Mouse (Mus musculus) NIH3T3 (cell line): Measurements from ENCODE around the gene Aes.

Experiments
- DNase-seq: peaks from one replicate; pipeline ENCODE4 v3.0.0-alpha.2; 2012; ENCODE audit warnings: low read depth

Gene Aes

DNA sequence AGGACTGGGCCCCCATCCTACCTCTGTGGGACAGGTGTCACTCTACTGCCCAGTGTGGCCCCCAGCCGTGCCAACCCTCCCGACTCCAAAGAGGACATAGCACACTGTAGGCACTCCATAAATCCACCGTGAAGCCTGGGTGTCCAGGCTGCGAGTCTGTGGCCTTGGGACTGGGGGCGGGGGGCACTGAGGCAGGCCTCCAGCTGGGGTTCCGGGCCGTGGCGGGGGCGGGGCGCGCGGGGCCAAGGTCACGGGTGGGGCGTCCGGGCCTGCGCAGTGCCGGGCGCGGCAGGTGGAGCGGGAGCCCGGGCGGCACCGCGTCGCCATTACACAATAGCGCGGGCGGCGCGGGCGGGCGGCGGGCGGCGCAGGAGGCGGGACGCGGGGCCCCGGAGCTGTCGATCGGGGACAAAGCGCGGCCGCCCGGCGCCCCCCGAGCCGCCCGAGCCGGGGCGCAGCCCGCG is at the start of gene Aes:
Gene Aes, plus strand, starts transcription at position 326 of the 464 bp plus-strand sequence.
- DNase-seq = peak; percentile 80

DNA sequence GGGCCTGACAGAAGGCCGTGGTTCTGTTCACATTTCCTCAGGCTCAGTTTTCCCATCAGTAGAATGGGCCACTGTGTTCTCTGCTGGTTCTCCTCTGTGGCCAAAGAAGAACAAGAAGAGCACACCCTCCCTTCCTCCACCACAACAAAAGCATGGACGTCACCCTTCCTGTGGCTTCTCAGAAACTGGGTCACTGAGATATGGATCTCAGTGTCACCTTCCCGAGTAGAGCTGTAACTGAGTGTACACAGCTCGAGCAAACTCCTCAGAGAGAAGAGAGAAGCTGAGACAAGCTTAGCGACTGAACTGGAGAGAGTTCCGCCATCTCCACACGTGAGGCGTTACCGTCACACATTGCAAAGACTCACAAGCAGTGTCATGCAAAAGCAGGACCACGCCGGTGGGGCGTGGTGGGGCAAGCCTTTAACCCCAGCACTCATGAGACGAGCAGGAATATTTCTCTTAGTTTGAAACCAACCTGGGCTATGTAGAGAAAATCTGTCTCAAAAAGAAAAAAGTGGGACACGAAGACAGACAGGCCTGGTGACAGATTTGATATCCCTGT is 49.0 kb upstream of the Aes start:
- DNase-seq = no peak

DNA sequence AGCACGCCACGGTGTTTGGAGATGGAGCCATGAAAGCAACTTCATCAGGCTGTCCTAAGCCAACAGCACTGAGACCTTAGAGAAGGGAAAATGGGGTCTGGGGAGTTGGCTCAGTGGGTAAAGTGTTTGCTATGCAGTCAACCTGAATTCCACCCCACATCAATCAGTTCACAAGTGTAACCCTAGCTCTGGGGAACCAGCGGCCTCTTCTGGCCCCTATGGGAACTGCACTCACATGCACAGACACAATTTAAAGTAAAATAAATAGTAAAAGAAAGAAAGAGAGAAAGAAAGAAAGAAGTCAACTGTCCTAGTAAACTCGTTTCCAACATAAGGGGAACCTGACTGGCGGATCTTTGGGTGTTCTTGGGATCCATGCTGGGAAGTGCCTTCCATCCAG is 45.5 kb upstream of the Aes start:
- no peak for DNase-seq

DNA sequence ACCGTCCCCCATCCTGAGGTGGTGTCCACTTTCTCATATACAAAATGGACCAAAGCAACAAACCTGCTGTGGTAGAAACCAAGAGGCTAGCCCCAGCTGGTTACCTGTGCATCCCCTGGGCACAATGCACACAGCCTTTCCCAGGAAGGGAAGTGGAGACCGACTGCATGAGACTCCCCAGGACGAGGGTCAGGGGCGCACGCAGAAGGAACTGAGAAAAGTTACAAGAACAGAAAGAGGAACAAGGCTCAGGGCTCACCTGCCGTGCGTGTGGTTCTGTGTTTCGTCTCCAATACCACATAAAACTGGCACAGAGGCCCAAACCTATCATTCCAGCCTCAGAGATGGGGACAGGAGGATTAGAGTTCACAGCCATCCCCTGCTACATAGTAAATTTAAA is 42.1 kb upstream of the Aes start:
- no peak for DNase-seq

DNA sequence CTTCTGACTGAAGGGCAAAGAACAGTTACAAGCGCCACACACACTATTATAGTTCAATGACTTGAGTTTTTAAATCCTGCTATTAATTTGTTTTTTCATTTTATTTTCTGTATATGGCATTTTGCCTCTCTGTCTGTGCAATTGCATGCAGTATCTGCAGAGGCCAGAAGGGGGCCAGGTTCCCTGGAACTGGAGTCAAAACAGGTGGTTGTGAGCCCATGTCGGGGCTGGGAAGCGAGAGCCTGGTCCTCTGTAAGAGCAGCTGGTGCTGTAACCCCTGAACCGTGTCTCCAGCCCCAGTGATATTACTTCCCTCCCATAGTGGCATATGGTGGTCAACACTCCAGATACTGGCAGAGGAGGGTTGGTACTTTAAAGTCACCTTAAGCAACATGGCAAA is 40.7 kb upstream of the Aes start:
- peak; percentile 87 for DNase-seq

DNA sequence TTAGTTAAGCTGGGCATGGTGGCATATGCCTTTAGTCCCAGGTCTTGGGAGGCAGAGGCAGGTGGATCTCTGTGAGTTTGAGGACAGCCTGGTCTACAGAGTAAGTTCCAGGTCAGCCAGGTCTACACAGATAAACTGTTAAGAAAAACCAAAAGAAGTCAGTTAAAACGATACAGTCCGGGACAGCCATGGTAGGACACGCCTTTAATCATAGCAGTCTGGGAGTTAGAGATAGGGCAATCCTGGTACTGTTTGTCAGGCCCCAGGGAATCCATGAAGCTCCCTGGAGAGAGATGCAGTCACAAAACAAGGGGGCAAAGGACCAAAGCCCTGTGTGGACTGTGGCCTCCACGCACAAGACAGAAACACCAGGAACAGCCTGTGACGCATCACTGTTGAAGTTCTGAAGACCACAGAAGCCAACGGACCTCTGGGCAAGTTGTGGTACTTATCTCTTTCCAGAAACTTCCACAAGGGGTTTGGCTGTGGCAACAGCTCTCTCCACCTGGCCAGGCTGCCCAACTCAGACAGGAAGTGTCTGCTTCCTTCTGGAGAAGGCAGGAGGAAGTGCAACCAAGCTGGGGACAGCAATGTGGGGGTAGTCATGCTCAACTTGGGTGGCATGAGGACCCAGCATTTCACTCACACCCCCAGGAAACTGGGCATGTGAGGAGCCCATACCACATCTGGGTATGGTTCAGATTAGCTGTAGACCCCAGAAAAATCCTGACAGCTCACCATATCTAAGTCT is 39.9 kb upstream of the Aes start:
- no peak for DNase-seq

DNA sequence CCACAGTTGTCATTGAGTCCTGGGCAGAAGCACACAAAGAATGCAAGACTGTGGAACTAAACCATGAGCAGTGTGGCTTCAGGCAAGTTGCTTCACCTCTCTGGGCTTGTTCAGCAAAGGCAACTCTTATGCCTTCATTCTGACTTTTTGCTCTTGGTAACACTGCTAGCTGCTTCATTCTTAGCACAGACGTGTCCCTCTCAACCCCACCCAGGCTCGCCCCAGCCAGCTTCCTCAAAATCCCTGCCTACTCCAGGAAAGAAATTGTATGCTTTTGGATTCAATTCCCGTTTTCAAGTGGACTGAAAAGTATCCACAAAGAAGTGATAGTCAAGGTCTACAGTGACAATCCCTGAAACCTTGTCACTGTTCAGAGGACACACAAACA is 39.3 kb upstream of the Aes start:
- no peak for DNase-seq

DNA sequence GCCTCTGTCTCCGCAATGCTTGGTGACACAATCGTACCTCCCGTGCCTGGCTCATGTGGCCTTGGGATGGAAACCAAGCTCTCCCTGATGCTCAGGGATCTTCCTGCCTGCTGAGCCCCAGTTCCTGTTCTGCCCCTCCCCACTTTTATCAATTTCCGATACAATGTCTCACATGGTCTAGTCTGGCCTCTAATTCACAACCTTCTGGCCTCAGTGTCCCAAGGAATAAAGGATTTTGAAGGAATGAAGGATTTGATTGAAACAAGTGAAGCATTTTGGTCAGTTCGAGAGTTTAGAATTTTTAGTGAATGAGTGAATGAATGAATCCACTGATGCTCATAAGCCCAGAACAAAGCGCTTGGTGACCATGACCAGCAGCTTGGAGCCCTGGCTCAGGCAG is 36.1 kb upstream of the Aes start:
- DNase-seq = no peak

DNA sequence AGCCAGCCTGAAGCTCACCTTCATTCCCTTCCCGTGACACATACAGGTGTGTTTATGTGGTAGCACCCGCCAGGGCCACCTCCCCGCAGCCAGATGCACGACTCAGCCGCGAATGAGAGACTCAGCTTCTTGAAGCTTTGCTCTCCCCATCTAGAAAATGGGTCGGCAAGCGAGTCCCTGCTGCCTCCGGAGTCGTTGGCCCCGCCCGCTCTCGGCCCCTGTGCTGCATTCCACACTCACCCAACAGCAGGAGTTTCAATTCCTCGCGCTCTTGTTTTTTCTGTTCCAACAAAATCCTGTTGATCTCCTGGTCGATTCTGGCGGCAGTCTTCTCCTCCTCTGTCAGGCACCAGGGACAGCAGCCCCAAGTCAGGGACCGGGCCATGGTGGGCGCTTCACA is 35.7 kb upstream of the Aes start:
- no peak for DNase-seq

DNA sequence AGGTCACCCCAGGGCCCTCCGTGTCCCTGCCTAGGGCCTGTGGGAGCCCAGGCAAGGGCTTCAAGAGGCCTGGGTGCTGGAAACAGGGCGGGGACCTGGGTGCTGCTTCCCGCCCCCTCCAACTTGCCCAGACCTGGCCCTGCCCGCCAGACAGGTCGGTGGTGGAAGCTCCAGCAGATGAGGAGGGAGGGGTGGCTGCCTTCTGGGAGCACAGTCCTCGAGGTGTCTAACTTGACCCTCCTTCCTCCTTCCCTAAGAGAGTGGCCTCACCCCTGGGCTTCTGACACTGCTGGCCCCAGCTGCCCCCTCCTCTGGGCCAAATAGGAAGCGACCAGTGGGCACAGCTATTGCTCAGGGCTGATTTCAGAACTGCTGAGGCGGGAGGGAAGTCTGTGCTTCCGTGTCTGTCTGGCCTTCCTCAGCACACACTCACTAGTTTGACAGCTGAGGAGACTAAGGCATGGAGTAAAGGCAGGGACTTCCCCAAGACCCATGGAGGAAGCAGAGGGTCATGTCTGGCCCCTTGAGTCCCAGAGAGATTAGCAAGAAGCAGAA is 35.2 kb upstream of the Aes start, which contains the start of gene Gna15:
Gene Gna15, minus strand, starts transcription at position 175 of the 555 bp plus-strand sequence.
- DNase-seq = no peak

DNA sequence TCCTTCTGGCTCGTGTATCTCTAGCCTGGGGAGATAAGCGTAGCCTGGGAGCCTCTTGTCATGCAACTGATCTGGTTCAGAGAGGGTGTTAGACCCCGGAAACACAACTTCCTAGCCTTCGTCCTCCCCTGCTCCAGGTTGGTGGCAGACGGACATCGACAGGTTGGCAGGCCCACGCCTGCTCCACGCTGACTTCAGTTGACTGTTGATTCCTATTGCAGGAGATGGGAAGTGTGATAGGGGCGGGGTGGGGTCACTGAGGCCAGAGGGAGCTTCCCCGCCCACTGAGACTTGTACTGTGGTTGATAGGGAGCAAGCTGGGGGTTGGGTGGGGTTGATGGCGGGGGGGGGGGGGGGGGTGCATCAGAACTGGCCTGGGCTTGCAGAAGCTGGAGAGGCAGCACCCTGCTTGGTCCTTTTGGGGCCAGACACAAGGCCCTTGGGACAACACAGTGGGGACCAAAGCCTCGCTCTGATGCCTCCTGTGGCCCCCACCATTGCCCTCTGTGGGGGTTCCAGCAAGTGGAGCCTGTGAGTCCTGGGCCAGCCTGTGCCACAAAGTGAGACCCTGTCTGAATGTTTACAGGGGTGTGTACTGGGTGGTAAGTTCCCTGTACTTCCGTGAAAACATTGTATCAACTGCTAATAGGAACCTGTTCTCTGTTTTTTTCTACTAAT is 34.1 kb upstream of the Aes start:
- no peak for DNase-seq

DNA sequence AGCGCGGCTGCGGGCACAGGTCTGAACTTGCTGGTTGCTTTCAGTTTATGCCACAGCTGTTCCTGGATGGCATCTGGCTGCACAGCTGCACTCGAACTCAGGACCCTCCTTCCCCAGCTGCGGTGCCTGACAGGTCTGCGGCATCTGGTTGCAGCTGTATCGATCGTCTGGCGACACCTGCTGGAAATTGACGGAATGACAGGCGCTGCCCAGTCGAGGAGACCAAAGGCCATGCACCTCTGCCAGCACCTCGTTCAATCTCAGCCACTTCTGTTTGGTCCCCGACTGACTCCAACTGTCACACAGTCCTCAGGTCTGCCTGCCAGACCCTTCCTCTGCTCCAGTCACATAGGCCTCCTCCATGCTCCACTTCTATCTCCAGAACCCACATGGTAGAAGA is 32.5 kb upstream of the Aes start:
- peak; percentile 82 for DNase-seq

DNA sequence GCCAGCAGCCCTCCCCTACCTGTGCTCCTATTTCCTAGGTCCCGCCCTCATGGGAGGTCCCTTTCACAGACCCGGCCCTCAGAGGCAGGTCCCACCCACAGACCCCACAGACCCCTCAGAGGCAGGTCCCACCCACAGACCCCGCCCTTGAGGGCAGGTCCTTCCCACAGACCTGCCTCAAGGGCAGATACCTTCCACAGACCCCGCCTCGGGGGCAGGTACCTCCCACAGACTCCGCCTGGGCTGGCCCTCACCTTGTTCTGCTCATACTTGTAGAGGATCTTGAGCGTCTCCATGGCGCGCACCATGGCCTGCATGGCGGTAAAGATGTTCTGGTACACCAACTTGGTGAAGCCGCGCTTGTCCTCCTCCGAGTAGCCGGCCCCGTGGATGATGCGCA is 24.5 kb upstream of the Aes start:
- no peak for DNase-seq

DNA sequence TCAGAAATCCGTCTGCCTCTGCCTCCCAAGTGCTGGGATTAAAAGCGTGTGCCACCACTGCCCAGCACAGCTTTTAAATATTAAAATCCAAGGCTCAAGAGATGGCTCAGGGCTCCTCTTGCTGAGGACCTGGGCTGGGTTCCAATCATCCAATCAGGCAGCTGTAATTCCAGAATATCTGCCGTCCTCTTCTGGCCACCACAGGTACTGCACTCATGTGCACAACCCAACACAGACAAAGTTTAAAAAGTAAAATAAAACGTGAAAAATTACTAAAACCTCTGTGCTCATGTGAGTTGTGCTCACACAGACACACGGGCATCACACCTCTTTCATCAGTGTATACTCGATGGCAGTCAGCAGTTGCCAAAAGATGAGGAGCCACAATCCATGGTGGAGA is 22.6 kb upstream of the Aes start:
- DNase-seq = peak; percentile 75

DNA sequence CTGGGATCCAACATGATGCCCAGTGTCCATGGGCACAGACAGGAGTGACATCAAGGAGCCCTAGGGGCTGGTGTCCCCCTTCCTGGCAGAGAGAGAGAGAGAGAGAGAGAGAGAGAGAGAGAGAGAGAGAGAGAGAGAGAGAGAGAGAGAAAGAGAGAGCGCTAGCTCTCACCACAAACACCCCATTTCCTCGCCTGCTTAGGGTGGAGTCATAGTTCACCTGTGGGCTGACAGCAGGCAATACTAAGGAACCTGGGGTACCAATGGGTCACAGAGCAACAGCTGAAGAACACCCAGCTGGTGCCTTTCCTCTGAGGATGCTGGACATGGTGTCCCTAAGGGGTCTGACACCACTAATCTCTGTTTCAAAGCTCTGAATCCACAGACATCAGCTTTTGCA is 21.9 kb upstream of the Aes start:
- DNase-seq = no peak

DNA sequence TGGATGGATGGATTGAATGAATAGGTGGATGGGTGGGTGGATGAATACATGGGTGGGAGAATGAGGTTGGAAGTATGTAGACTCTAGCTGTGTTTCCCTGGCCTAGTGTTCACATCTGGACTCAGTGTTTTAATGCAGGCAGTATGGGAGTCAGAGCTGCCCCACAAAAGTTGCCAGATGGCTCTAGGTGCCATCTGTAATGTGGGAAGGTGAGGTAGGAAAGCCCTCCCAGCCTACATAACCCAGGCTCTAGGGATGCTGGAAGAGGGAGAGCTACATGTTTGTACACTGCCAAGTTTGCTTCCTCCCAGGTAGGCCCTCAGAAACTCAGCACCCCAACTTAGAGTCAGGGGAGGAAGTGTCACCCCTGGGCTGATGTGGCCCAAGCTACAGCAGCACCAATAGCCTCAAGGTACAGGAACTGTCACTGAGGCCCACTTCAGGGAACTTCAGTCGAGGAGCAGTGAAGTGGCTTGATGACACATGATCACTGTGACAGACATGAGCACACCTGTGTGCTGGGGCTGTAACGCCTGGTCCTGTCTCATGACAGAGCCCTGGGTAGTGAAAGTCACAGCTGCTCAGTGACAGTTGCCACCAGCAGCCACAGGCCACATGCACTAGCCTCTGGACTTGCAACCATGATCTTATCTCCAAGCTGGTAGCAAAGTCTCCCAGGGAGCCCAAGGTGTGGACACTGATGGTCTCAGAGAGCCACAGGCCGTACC is 20.8 kb upstream of the Aes start:
- DNase-seq = no peak

DNA sequence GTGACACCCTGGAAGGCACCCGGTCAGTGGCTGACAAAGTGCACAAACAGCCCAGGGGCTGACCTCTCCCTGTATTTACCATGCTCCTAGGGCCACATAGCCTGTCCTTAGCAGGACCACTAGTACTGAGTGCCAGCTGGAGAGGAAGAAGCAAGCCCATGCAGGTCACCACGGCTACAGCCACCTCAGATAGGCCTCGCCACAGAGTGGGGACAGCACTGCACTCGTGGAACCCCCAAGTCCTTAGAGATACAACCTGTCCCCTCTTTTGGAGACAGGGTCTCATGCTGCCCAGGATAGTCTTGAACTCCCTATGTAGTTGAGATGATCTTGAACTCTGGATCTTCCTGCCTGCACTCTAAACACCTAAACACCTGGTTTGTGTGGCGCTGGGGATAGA is 17.9 kb upstream of the Aes start:
- DNase-seq = no peak

DNA sequence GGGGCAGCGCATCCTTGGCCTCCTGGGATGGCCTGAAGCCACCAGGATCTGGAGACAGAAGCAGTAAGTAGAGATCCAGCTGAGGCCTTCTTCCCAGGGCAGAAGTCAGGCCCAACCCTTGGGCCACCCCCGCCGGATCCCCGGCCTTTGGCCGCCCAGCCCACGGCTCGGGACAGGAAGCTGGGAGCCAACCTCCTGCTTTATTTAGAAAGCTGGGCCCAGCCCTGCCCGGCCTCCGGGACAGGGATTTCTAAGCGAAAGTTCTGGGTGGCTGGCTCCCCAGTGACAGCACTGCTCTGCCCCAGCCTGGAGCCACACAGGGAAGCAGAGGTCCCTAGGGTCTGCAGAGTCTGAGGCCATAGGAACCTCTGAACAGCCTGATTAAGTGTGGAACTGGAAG is 17.5 kb upstream of the Aes start:
- DNase-seq = no peak

DNA sequence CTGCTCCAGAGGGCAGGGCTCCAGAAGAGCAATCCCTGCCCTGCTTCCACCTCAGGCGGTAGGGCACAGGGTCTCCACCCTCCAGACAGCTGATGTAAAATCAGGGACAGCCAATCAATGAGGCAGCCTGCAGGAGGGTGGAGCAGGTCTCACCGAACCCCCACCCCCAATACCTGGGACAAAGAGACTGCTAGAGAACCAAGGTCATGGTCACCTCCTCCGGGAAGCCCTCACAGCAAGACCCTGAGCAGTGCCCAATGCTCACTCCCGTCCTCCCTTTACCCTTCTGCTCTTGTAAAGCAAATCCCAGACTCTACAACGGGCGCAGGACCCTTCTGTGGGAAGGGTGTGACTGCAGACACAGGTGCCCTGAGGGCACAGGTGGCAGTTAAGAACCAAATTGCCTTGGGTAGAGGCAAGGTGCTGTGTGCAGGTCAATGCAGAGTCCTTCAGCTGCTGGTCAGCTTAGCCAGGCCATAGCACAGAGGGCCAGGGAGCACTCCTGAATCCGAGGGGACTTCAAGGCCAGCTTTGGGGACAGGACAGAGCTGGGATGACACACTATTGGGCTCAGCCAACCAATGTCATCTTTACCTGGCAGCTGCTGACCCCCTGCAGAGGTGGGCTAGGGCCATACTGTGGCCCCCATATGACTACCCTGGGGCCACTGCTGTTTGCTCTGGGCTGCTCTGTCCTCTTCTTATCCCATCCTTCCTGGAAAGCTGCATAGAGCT is 16.4 kb upstream of the Aes start:
- DNase-seq = no peak

DNA sequence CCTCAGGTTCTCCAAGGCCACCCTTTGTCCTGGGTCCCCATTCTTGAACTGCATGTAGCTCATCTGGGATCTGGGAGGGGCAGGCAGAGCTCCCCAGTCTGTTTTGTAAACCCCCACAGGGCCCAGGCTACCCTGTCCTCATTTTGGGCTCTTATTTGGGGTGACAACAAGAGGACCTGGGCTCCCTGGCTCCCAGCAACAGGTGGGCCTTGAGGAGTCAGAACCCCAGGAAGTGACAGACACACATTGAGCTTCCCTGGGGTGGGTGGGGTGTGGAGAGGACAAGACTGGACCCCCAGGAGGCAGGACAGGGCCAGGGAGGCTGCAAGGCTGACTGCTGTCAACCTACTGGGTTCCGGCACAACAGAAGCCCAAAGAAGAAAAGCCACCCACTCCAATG is 15.7 kb upstream of the Aes start:
- no peak for DNase-seq

DNA sequence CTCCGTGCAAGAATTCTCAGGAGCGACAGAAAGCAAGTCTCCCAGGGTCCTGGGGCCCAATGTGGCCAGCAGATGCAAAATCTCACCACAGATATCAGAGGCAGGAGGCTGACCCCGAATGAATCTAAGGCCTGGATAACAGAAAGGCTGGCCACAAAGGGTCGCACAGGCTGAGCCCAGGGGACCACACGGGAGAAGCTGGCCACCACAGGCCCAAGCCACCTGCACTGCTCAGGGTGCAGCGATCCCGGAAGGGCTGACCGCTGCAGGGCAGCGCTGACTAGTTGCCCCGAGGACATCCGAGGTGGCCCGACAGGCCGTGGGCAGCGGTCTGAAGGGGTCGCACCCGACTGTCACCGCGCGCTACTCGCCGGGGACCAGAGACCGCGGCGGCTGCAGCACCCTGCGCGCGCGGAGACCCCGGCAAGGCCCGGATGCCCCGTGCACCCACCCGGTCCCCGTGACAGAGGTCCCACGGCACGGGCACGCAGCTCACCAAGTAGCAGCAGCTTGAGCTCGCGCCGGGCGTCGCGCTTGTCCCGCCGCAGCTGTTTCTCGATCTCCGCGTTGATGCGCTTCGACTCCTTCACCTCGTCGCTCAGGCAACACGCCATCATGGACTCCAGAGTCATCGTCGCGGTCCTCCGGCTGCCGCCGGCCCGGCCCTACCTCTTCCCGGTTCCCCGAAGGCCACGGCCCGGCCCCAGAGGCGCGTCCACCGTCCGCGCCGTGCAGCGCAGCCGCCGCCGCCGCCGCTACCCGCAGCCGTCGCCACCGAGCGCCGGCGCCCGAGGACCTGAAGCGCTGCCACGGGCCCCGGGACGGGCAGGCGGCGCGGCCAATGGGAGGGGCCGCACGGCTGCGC is 14.8 kb upstream of the Aes start:
- no peak for DNase-seq
